Mouse (Mus musculus): ENCODE data around the gene Rabgef1. TPM values are rescaled to one million over a fixed set of nuclear protein-coding genes. Genes with fewer than 3 reads are reported as not detected.
A peak's percentile ranks its signal among the peaks of the same experiment; 100 is the strongest.

The Rabgef1 gene
- polyA plus RNA-seq (2015; fragmentation: Nextera tagmentation; extraction: Ambion mirVana): 21.1 and 21.9 TPM in 2 replicates

- peak; percentile 97 for ATAC-seq
- WGBS: 0% methylated on average over 37 of the region's 62 CpGs
These were observed at the start of gene Rabgef1 for GRCm38 (mm10) chr5:130171423-130171954. Gene Rabgef1, plus strand, starts transcription at chr5:130171798.

DNA sequence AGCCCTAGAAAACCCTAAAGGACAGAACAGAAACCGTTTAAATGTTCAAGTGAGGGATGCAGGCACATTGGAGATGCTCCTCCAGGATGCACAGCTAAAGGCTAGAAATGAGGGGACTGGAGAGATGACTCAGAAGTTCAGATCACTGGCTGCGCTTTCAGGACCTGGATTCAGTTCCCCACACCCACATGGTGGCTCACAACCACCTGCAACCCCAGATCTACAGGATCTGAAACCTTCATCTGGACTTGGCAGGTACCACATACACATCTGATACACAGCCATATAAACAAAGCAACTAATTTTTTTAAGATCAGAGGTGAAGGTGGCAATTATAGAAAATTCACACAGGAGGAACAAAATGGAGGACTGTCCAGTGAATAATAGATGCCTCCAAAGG is 49.2 kb upstream of the Rabgef1 start:
- no peaks in the 10 kb centered on the region for H3K9me3 ChIP-seq (ENCODE audit: control insufficient read depth)
- no peak overlapping the region for H3K27ac ChIP-seq (ENCODE audit: low read depth, low read length)
- no peak overlapping the region for H3K4me2 ChIP-seq (replicated peaks; ENCODE audit: low read depth)
- no peaks in the 10 kb centered on the region for H3K36me3 ChIP-seq (ENCODE audit: control insufficient read depth, insufficient read depth)
- no peaks in the 10 kb centered on the region for H3K4me1 ChIP-seq (replicated peaks; ENCODE audit: control insufficient read depth, insufficient read depth, low read length)
- no peak for ATAC-seq
- H3K9ac ChIP-seq (ENCODE audit: low read depth, low read length): no peak overlapping the region
- H3K27me3 ChIP-seq (replicated peaks; ENCODE audit: control insufficient read depth, insufficient read depth, low read length): no peaks in the 10 kb centered on the region
- 76% methylated on average over 2 of the region's 2 CpGs for WGBS
- H3K4me3 ChIP-seq (ENCODE audit: low read depth, low read length): no peak overlapping the region
- TF ChIP-seq CTCF (IDR thresholded peaks at IDR 0.05; ENCODE audit: low read depth): no peak

More at GRCm38 (mm10) chr5:130171423-130171954, at the start of gene Rabgef1:
- Histone ChIP-seq H3K9me3 (ENCODE audit: control insufficient read depth) (no peaks in the 10 kb centered on the region), H3K4me1 (replicated peaks; ENCODE audit: control insufficient read depth, insufficient read depth, low read length) (peaks cover 7% of the 10 kb centered on the region; the same call in 1 of the 2 replicates), H3K9ac (ENCODE audit: low read depth, low read length) (peak within 1 kb of the TSS; percentile 90), H3K4me3 (ENCODE audit: low read depth, low read length) (peak within 1 kb of the TSS; percentile 72), H3K4me2 (replicated peaks; ENCODE audit: low read depth) (peak within 1 kb of the TSS; percentile 72), H3K27me3 (replicated peaks; ENCODE audit: control insufficient read depth, insufficient read depth, low read length) (no peaks in the 10 kb centered on the region), H3K36me3 (ENCODE audit: control insufficient read depth, insufficient read depth) (no peaks in the 10 kb centered on the region), H3K27ac (ENCODE audit: low read depth, low read length) (peak within 1 kb of the TSS; percentile 92)
- no peak for TF ChIP-seq CTCF (IDR thresholded peaks at IDR 0.05; ENCODE audit: low read depth)

- Histone ChIP-seq H3K4me3 (ENCODE audit: low read depth, low read length) (no peak overlapping the region), H3K9me3 (ENCODE audit: control insufficient read depth) (no peaks in the 10 kb centered on the region), H3K9ac (ENCODE audit: low read depth, low read length) (no peak overlapping the region), H3K4me2 (replicated peaks; ENCODE audit: low read depth) (no peak overlapping the region), H3K36me3 (ENCODE audit: control insufficient read depth, insufficient read depth) (no peaks in the 10 kb centered on the region), H3K27me3 (replicated peaks; ENCODE audit: control insufficient read depth, insufficient read depth, low read length) (no peaks in the 10 kb centered on the region), H3K4me1 (replicated peaks; ENCODE audit: control insufficient read depth, insufficient read depth, low read length) (no peaks in the 10 kb centered on the region), H3K27ac (ENCODE audit: low read depth, low read length) (no peak overlapping the region)
- TF ChIP-seq CTCF (IDR thresholded peaks at IDR 0.05; ENCODE audit: low read depth): no peak
- 74% methylated on average over 5 of the region's 5 CpGs for WGBS
- no peak for ATAC-seq
These were observed 47.3 kb upstream of the Rabgef1 start for GRCm38 (mm10) chr5:130124271-130124670.

GRCm38 (mm10) chr5:130128686-130129523 is 42.7 kb upstream of the Rabgef1 start:
- ATAC-seq: no peak
- Histone ChIP-seq H3K4me2 (replicated peaks; ENCODE audit: low read depth) (no peak overlapping the region), H3K4me1 (replicated peaks; ENCODE audit: control insufficient read depth, insufficient read depth, low read length) (no peaks in the 10 kb centered on the region), H3K9me3 (ENCODE audit: control insufficient read depth) (no peaks in the 10 kb centered on the region), H3K9ac (ENCODE audit: low read depth, low read length) (no peak overlapping the region), H3K36me3 (ENCODE audit: control insufficient read depth, insufficient read depth) (no peaks in the 10 kb centered on the region), H3K27ac (ENCODE audit: low read depth, low read length) (no peak overlapping the region), H3K27me3 (replicated peaks; ENCODE audit: control insufficient read depth, insufficient read depth, low read length) (no peaks in the 10 kb centered on the region), H3K4me3 (ENCODE audit: low read depth, low read length) (no peak overlapping the region)
- WGBS: 73% methylated on average over 10 of the region's 11 CpGs
- TF ChIP-seq CTCF (IDR thresholded peaks at IDR 0.05; ENCODE audit: low read depth): no peak

GRCm38 (mm10) chr5:130129524-130129793 is 42.1 kb upstream of the Rabgef1 start:
- no peak for TF ChIP-seq CTCF (IDR thresholded peaks at IDR 0.05; ENCODE audit: low read depth)
- H3K9me3 ChIP-seq (ENCODE audit: control insufficient read depth): no peaks in the 10 kb centered on the region
- no peak overlapping the region for H3K4me3 ChIP-seq (ENCODE audit: low read depth, low read length)
- H3K4me2 ChIP-seq (replicated peaks; ENCODE audit: low read depth): no peak overlapping the region
- no peaks in the 10 kb centered on the region for H3K27me3 ChIP-seq (replicated peaks; ENCODE audit: control insufficient read depth, insufficient read depth, low read length)
- ATAC-seq: no peak
- H3K27ac ChIP-seq (ENCODE audit: low read depth, low read length): no peak overlapping the region
- no peaks in the 10 kb centered on the region for H3K4me1 ChIP-seq (replicated peaks; ENCODE audit: control insufficient read depth, insufficient read depth, low read length)
- H3K36me3 ChIP-seq (ENCODE audit: control insufficient read depth, insufficient read depth): no peaks in the 10 kb centered on the region
- 86% methylated on average over 5 of the region's 5 CpGs for WGBS
- H3K9ac ChIP-seq (ENCODE audit: low read depth, low read length): no peak overlapping the region

DNA sequence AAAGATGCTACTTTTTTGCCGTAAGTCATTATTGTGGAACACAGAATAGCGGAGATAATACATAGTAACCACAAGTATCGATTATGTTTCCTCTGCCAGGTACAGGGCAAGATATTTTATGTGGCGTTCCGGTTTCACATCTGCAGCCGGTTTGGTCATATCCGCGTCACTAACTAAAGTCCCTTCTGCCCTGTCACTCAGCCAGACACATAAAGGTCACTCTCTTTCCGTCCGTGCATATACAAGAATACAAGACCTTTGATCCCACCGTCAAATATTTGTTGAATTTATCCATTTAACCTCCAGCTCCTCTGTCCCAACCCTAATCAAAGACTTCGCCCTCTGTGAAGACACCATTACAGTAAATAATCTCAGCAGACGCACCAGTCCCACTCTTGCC is 35.0 kb upstream of the Rabgef1 start:
- H3K9me3 ChIP-seq (ENCODE audit: control insufficient read depth): no peaks in the 10 kb centered on the region
- 89% methylated on average over 13 of the region's 13 CpGs for WGBS
- H3K27ac ChIP-seq (ENCODE audit: low read depth, low read length): no peak overlapping the region
- no peak for ATAC-seq
- H3K4me1 ChIP-seq (replicated peaks; ENCODE audit: control insufficient read depth, insufficient read depth, low read length): no peaks in the 10 kb centered on the region
- no peak for TF ChIP-seq CTCF (IDR thresholded peaks at IDR 0.05; ENCODE audit: low read depth)
- H3K4me2 ChIP-seq (replicated peaks; ENCODE audit: low read depth): no peak overlapping the region
- H3K9ac ChIP-seq (ENCODE audit: low read depth, low read length): no peak overlapping the region
- H3K27me3 ChIP-seq (replicated peaks; ENCODE audit: control insufficient read depth, insufficient read depth, low read length): no peaks in the 10 kb centered on the region
- no peak overlapping the region for H3K4me3 ChIP-seq (ENCODE audit: low read depth, low read length)
- H3K36me3 ChIP-seq (ENCODE audit: control insufficient read depth, insufficient read depth): no peaks in the 10 kb centered on the region
